Mouse (Mus musculus): ENCODE results near the gene Rab8b. TPM values are rescaled to one million over a fixed set of nuclear protein-coding genes. Genes with fewer than 3 reads are reported as not detected.
A peak's percentile ranks its signal among the peaks of the same experiment; 100 is the strongest.

Rab8b gene
- polyA plus RNA-seq, 1 experiment: 27.6 TPM

DNA sequence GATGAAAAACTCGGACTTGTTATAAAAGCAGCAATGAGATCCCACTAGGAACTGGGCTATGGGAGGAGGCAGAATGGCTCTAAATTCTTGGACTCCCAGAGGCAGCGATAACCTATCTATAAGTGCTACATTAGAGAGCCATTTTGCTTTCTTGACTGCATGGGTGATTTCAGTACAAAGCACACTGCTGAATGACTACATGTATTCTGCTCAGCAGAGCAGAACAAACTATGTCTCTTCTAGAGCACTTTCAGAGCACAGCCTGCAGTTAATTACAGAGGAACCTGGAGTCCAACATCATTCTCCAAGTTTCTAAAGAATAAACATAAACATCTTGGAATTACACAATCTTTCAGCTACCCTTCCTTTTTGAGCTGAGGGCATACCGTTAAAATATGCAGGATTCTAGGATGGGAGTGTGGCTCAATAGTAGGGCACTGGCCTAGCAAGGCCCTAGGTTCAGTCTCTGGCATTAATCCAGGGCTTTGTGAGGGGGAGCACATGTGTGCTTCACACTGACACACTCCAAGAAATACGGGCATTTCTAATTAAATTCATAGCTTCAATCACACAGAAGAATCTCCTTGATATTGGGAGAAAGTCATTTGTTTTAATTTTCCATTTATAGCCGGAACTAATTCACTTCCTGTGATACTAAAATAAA, 58.3 kb downstream of the Rab8b start:
- H3K27ac ChIP-seq (ENCODE audit: control insufficient read depth, insufficient read depth, low read length): no peak overlapping the region
- WGBS: 95% methylated on average over 5 of the region's 5 CpGs
- no peaks in the 10 kb centered on the region for H3K4me1 ChIP-seq (replicated peaks; ENCODE audit: control insufficient read depth, insufficient read depth, low read length)
- H3K27me3 ChIP-seq (ENCODE audit: control insufficient read depth, insufficient read depth, low read length): no peaks in the 10 kb centered on the region
- peaks cover 12% of the 10 kb centered on the region; the same call in 1 of the 2 replicates for H3K36me3 ChIP-seq (ENCODE audit: control insufficient read depth, insufficient read depth, low read length)
- no peak for DNase-seq
- TF ChIP-seq POLR2A (IDR thresholded peaks at IDR 0.05; ENCODE audit: control insufficient read depth, extremely low read depth, insufficient read depth, low read length, poor library complexity) (no peak), CTCF (IDR thresholded peaks at IDR 0.05; ENCODE audit: borderline replicate concordance, control insufficient read depth, extremely low read depth, insufficient read depth, low read length, poor library complexity) (no peak)
- no peak overlapping the region for H3K4me3 ChIP-seq (ENCODE audit: control insufficient read depth, insufficient read depth, low read length)

DNA sequence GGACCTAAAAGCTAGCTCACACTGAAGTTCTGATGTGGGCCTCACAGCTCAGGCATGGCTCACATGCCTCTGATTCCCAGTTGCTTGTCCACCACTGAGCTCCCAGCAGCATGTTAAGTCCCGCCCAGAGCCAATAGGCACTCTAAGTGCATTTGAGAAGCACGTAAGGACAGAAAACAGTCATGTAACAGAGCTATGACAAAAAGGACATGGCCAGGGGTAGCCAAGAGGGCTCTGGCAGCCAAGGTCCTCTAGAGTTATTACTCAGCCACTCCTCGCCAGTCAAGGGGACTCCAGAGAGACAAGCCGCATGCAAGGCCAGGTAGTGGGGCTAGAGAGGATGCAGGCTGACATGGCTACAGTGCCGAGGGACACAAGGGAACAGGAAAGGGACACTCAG, 60.0 kb downstream of the Rab8b start:
- TF ChIP-seq CTCF (IDR thresholded peaks at IDR 0.05; ENCODE audit: borderline replicate concordance, control insufficient read depth, extremely low read depth, insufficient read depth, low read length, poor library complexity) (no peak), POLR2A (IDR thresholded peaks at IDR 0.05; ENCODE audit: control insufficient read depth, extremely low read depth, insufficient read depth, low read length, poor library complexity) (no peak)
- DNase-seq: no peak
- Histone ChIP-seq H3K36me3 (ENCODE audit: control insufficient read depth, insufficient read depth, low read length) (peaks cover 12% of the 10 kb centered on the region; the same call in 1 of the 2 replicates), H3K4me3 (ENCODE audit: control insufficient read depth, insufficient read depth, low read length) (no peak overlapping the region), H3K27ac (ENCODE audit: control insufficient read depth, insufficient read depth, low read length) (no peak overlapping the region), H3K4me1 (replicated peaks; ENCODE audit: control insufficient read depth, insufficient read depth, low read length) (no peaks in the 10 kb centered on the region), H3K27me3 (ENCODE audit: control insufficient read depth, insufficient read depth, low read length) (no peaks in the 10 kb centered on the region)
- WGBS: 98% methylated on average over 5 of the region's 5 CpGs

DNA sequence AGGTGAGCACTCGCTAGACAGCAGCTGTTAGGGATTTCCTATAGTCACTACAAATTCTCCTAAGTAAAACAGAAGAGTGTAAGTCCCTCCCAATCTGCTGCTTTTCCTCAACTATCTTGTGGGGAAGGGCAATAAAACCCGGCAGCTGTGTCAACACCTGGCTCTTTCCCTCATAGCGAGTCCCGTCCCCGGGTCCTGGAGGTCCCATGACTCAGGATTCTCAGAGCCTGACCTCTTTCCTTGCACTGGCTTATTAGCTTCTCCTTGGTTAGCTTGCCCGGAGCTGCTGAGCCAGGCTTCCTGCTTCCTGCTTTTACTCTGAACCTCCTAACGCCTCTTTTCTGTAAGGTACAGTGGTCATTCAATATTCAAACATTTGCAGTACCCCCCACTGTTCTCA, 63.6 kb downstream of the Rab8b start:
- H3K36me3 ChIP-seq (ENCODE audit: control insufficient read depth, insufficient read depth, low read length): peaks cover 6% of the 10 kb centered on the region; the same call in 1 of the 2 replicates
- no peak overlapping the region for H3K4me3 ChIP-seq (ENCODE audit: control insufficient read depth, insufficient read depth, low read length)
- no peak overlapping the region for H3K27ac ChIP-seq (ENCODE audit: control insufficient read depth, insufficient read depth, low read length)
- no peaks in the 10 kb centered on the region for H3K4me1 ChIP-seq (replicated peaks; ENCODE audit: control insufficient read depth, insufficient read depth, low read length)
- WGBS: 89% methylated on average over 7 of the region's 7 CpGs
- DNase-seq: no peak
- TF ChIP-seq CTCF (IDR thresholded peaks at IDR 0.05; ENCODE audit: borderline replicate concordance, control insufficient read depth, extremely low read depth, insufficient read depth, low read length, poor library complexity): no peak
- no peak for TF ChIP-seq POLR2A (IDR thresholded peaks at IDR 0.05; ENCODE audit: control insufficient read depth, extremely low read depth, insufficient read depth, low read length, poor library complexity)
- H3K27me3 ChIP-seq (ENCODE audit: control insufficient read depth, insufficient read depth, low read length): no peaks in the 10 kb centered on the region

DNA sequence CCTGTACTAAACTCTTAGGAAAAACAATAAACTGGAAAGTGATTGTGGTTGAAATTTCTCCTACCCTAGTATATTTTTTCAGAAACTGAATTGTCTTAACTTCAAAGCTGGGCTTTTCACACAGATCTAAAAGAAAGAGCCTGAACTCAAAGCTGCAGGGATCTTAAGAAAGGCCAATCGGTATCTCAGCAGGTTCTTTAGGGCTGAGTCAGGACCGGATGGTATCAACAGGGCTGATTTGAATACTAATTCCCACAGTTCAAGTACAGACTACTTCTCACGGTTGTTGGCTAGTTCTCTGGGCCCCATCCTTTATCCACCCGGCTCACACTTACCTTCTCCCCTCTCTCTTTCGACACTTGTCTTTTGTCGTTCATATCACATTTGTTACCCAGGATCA, 66.9 kb downstream of the Rab8b start:
- Histone ChIP-seq H3K4me3 (ENCODE audit: control insufficient read depth, insufficient read depth, low read length) (no peak overlapping the region), H3K36me3 (ENCODE audit: control insufficient read depth, insufficient read depth, low read length) (peaks cover 10% of the 10 kb centered on the region), H3K27ac (ENCODE audit: control insufficient read depth, insufficient read depth, low read length) (no peak overlapping the region), H3K27me3 (ENCODE audit: control insufficient read depth, insufficient read depth, low read length) (no peaks in the 10 kb centered on the region), H3K4me1 (replicated peaks; ENCODE audit: control insufficient read depth, insufficient read depth, low read length) (no peaks in the 10 kb centered on the region)
- TF ChIP-seq CTCF (IDR thresholded peaks at IDR 0.05; ENCODE audit: borderline replicate concordance, control insufficient read depth, extremely low read depth, insufficient read depth, low read length, poor library complexity) (no peak), POLR2A (IDR thresholded peaks at IDR 0.05; ENCODE audit: control insufficient read depth, extremely low read depth, insufficient read depth, low read length, poor library complexity) (no peak)
- 94% methylated on average over 6 of the region's 6 CpGs for WGBS
- no peak for DNase-seq

DNA sequence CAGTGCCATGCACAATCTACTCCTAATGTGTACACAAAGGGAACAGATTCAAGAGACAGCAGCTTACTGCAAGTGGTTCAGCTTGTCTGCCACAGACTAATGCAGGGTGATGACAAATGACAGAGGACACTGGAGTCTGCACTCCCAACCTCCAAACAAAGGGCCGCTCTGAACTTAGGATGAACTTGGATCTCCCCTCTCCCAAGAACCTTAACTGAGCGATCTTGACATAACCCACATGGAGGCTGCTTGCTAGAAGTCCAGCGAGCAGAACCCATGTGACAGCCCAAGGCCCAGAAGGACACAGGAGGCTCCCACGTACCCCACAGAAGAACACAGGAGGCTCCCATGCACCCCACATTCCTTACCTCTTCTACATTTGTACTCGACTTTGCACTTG, 68.5 kb downstream of the Rab8b start:
- no peak overlapping the region for H3K27ac ChIP-seq (ENCODE audit: control insufficient read depth, insufficient read depth, low read length)
- WGBS: 94% methylated on average over 5 of the region's 5 CpGs
- H3K27me3 ChIP-seq (ENCODE audit: control insufficient read depth, insufficient read depth, low read length): no peaks in the 10 kb centered on the region
- H3K4me3 ChIP-seq (ENCODE audit: control insufficient read depth, insufficient read depth, low read length): no peak overlapping the region
- peaks cover 16% of the 10 kb centered on the region for H3K36me3 ChIP-seq (ENCODE audit: control insufficient read depth, insufficient read depth, low read length)
- no peak for TF ChIP-seq CTCF (IDR thresholded peaks at IDR 0.05; ENCODE audit: borderline replicate concordance, control insufficient read depth, extremely low read depth, insufficient read depth, low read length, poor library complexity)
- TF ChIP-seq POLR2A (IDR thresholded peaks at IDR 0.05; ENCODE audit: control insufficient read depth, extremely low read depth, insufficient read depth, low read length, poor library complexity): no peak
- DNase-seq: no peak
- H3K4me1 ChIP-seq (replicated peaks; ENCODE audit: control insufficient read depth, insufficient read depth, low read length): no peaks in the 10 kb centered on the region

DNA sequence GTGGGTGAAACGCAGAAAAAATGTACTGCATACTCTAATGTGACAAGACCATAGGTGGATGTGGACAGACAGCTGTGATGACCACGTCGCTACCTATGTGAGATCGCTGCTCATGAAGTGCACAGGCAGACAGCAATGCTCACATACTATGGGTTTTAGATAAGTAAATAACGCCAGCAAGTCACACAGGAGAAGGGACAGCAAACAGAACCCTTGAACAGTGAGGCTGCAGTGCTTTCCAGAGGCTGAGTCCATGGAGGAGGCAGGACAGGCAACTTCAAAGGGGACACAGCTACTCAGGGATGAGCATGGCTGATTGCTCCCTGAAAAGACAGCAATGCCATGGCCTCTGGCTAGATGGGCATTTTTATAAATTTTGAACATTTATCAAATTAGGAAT, 72.7 kb downstream of the Rab8b start:
- no peak overlapping the region for H3K27ac ChIP-seq (ENCODE audit: control insufficient read depth, insufficient read depth, low read length)
- TF ChIP-seq POLR2A (IDR thresholded peaks at IDR 0.05; ENCODE audit: control insufficient read depth, extremely low read depth, insufficient read depth, low read length, poor library complexity) (no peak), CTCF (IDR thresholded peaks at IDR 0.05; ENCODE audit: borderline replicate concordance, control insufficient read depth, extremely low read depth, insufficient read depth, low read length, poor library complexity) (no peak)
- H3K27me3 ChIP-seq (ENCODE audit: control insufficient read depth, insufficient read depth, low read length): no peaks in the 10 kb centered on the region
- no peak for DNase-seq
- no peaks in the 10 kb centered on the region for H3K4me1 ChIP-seq (replicated peaks; ENCODE audit: control insufficient read depth, insufficient read depth, low read length)
- no peak overlapping the region for H3K4me3 ChIP-seq (ENCODE audit: control insufficient read depth, insufficient read depth, low read length)
- peaks cover 10% of the 10 kb centered on the region for H3K36me3 ChIP-seq (ENCODE audit: control insufficient read depth, insufficient read depth, low read length)
- WGBS: 98% methylated on average over 5 of the region's 5 CpGs

DNA sequence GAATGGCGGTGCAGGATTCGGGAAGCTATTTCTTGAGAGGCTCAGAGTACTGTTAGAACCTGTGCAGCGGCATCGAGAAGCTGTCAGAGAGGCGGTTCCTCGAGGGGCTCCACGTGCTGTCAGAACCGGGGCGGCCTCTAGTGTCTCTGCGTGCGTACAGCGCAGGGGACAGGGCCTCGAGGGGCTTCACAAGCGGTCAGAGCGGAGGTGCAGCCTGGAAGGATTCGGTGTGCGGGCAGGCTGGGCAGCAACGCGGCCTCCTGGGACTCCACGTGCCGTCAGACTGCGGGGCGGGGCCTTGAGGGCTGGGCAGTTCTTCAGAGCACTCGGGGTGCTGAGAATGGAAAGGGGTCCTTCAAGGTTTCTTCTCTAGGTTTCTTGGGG, 84.4 kb downstream of the Rab8b start:
- Histone ChIP-seq H3K36me3 (ENCODE audit: control insufficient read depth, insufficient read depth, low read length) (no peaks in the 10 kb centered on the region), H3K27me3 (ENCODE audit: control insufficient read depth, insufficient read depth, low read length) (no peaks in the 10 kb centered on the region), H3K27ac (ENCODE audit: control insufficient read depth, insufficient read depth, low read length) (no peak overlapping the region), H3K4me3 (ENCODE audit: control insufficient read depth, insufficient read depth, low read length) (peak overlapping the region; percentile 47), H3K4me1 (replicated peaks; ENCODE audit: control insufficient read depth, insufficient read depth, low read length) (peaks cover 13% of the 10 kb centered on the region)
- WGBS: 1% methylated on average over 24 of the region's 24 CpGs
- no peak for DNase-seq
- TF ChIP-seq POLR2A (IDR thresholded peaks at IDR 0.05; ENCODE audit: control insufficient read depth, extremely low read depth, insufficient read depth, low read length, poor library complexity) (no peak), CTCF (IDR thresholded peaks at IDR 0.05; ENCODE audit: borderline replicate concordance, control insufficient read depth, extremely low read depth, insufficient read depth, low read length, poor library complexity) (no peak)

Measured in thymus, adult 2 months (tissue).